Mouse (Mus musculus): Measurements from ENCODE around the gene Adgrb3.

Adgrb3 gene

DNA sequence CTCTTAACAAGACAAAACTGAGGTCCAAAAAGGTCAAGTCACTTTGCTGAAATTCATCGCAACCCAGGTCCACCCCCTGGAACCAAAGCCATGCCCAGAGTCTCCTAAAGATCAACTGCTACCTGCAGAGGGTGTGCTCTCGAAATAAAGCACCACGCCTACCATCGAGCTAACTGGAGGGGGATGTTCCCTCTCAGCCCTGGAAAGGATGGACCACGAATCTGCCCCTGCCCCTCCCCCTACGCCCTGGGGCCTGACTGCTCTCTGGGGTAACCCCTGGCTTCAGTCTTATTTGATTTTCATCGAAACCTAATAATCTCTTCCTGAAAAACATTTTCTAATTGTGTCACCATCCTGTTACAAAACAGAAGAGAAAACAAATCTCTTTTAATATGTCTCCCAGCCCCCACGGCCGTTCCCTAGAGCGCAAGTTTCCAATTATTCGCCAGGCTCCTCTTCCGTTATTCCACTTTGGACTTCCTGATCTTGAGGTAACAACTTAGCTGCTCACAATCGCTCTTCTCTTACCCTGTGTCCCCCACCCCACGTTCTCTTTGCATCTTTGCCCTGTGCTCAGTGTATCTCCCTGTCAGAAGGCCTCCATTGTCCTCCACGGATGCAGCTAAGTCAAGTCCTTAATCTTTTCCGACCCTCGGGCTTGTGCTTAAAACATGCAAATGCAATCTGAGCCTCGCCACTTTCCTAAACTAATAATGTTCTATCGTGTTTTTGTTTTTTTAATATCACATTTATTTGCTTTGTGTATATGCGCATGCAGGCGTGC is 651.0 kb downstream of the Adgrb3 start:
- ChIA-PET POLR2A (no interaction called here), CTCF (no interaction called here)

DNA sequence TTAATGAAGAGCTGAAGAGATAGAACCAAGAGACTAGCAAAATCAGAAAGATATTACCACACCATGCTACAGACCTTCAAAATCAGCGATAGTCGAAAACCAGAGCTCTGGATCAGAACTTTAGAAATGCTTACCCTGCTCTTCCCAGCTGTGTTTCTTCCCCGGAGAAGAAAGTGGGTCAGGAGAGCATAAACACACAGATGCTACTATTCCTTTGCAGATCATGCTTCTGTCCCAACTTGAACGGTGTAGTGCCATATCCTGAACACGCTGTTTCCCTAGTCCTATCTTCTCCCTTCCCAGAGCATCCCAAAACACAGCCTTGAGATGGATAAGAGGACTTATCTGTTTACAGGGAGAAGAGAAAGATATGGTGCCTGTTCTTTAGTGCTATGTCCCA is 662.4 kb downstream of the Adgrb3 start:
- ChIA-PET CTCF (no interaction called here), POLR2A (no interaction called here)

DNA sequence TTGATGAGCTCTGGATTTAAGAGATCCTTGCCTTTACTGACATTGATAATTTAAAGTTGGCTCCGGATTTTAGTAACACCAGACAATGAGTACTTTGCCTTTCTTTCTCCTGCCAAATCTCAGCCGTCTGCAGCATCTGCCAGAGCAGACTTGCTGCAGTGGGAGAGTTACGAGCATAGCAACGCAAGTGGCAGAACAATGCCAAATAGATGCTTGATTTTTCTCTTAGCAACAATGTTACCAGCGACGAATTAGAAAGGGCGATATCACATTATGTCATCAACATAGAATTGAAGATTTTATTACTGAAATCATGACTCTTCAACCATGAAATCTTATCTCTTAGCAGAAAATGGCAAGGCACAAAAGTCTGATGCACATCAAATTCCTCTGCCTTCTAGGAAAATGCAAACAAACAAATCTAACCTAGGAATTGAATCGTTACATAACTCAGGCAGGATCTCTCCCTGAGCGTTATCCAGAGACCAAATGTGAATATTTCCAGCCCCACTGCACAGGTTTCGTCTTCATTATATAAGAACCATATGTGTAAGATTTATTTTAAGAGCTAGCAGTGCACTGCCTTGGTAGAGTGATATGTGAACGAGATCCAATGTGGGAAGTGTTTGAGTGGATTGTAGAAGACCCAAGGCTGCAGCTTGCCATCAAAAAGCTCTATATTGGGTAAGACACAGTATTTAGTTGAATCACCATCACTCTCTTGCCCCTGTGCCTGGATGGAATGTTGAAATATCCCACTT is 663.3 kb downstream of the Adgrb3 start:
- POLR2A ChIA-PET = no interaction called here
- CTCF ChIA-PET = no interaction called here

DNA sequence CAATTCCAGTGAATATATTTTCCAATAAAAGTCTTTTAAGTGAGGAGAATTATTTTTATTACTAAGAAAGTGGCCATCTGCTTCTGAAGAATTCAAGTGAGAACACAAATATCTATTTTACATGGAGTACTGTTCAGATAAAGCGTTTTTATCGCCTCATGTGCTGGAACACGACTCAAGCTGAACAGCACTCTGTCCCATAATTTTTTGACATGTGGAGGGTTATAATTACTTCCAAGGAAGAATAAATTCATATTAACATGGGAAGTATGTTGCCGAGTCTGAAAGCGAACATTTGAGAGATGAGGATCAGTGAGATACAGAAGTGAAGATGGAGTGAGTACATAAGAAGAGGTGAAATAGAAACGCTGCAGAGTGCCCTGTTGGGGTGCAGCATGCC is 665.9 kb downstream of the Adgrb3 start:
- ChIA-PET CTCF (no interaction called here), POLR2A (no interaction called here)

DNA sequence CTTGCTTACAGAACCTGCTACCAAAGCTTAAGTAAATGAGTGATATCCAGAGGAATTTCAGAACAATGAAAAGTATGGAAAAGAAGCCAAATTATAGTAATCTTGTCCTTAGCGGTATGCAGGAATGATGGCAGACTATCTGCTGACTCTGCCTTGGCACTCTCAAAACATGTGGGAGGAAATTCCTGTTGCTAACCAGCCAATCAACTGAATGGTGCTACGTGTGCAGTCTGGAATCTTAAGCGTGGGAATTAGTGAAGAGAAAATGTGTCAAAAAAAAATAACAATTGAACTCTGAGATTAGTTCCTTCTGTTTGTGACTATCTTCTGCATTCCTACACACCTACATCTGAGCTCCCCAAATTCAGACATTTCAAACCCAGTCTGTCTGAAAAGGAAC is 683.3 kb downstream of the Adgrb3 start:
- ChIA-PET CTCF (no interaction called here), POLR2A (no interaction called here)

DNA sequence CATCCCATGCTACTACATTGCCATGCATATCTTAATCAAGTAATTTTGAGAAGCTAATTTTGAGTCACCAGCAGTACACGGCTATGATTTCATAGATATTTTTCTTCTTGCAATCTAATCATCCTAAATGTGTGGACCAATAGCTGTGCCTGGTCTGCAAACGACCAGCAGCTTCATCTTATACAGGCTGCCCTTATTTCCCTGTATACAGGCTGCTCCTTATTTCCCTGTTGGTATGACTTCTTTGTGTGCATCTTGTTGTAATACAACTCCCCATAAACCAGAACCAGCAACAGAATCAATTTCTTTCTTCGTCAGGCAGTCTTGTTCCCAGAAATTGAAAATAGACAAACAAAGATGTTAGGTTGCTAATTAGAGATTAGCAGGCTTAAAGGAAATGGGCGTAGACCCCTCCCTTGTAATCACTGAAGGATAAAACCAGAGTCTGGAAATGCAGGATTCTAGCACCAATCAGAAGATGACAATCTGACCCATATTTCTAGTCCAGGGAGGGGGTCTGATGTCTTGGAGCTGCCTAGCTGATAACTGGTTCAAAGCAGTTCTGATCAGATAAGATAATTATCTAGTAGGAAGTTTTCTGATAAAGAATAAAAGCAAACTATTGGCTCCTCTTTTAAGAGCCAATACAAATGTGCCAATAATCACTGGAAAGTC is 697.2 kb downstream of the Adgrb3 start:
- CTCF ChIA-PET = no interaction called here
- POLR2A ChIA-PET = interaction anchor here in 1 of 4 experiments (0.7 kb wide), 1 partner anchor 27 kb away, joined by 3 read pairs; no protein-coding TSS in a partner anchor

DNA sequence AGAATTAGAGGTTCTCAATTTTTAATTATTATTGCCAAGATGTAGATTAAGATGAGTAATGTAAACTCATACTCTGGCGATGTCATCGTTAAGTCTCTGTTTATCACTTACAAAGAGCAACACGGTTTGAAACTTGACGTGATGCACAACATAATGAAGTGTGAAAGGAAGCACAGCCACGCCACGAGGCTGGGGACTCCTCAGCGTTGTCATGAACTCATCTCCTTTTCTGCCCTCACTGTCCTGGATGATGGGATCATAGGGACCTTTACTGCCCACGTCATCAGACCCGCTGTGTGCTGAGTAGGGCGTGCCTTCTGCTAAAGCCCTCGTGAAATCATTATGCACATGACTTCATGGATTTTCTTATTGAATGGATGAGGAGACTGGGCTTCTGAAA is 714.0 kb downstream of the Adgrb3 start:
- ChIA-PET CTCF (no interaction called here), POLR2A (no interaction called here)

DNA sequence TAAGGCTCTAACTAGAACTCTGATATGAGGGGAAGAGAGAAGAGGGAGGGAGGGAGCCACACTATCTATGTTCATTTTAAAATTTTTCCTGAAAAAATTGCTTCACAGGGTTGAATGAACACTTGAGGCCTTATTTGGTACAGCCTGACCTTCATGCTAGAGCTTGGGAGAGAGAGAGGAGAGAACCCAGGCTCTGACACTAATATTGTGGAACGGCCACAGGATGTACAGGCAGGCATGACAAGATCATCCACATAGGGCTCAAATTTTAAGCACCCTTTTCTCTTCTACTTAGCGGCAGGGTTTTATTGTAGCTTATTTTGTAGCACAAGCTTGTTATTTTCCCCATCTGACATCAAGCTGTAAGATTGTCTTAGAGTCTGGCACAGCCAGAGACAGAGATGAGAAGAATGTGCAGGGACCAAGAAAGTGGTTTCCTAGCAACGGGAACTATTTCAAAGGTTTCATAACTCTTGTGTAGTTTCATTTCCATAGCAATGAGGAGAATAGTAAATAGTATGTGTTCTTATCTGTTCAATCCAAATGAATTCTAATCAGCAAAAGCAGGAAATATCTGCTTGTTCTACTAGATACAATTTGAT is 721.9 kb downstream of the Adgrb3 start:
- ChIA-PET CTCF (no interaction called here), POLR2A (no interaction called here)

DNA sequence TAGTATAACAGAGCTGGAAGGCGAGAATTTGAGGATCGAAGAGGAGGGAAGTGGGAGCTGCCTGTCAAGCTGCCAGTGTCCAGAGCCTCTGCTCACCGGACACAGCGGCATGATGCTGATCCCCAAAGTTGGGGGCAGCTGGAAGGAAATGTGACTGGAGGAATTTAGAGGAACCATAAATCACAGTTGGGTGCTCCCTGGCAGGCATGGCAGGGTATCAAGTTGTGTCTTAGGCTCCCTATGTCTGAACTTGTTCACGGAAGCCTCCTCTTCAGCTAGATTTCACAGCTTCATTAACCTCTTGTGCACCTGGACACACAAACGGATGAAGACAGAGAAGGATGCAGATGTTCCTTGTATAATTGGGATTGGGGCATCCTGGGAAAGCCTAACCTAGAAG is 722.8 kb downstream of the Adgrb3 start:
- CTCF ChIA-PET = no interaction called here

DNA sequence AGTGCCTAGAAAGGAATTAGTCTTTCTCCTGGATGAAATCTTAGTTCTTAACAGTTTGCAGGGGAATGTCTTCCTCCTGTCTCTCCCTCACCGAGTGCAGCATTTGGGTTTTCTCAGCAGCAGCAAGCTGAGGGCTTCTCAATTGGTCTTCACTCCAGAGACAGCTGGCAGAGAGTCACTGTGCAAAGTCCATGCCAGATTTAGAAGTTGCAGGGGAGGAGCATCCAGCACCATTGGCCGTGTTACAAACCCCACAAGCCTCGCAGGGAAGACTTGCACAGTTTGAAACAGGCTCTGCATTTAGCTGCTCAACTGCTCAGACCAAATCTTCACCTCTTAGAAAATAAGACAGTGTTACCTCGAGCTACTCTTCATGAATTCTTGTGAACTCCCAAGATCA is 724.1 kb downstream of the Adgrb3 start:
- ChIA-PET POLR2A (no interaction called here), CTCF (no interaction called here)

More for the DNA sequence above, 722.8 kb downstream of the Adgrb3 start:
- POLR2A ChIA-PET = interaction anchor here in 1 of 4 experiments (0.5 kb wide), 1 partner anchor 95 kb away, joined by 6 read pairs; no protein-coding TSS in a partner anchor

DNA sequence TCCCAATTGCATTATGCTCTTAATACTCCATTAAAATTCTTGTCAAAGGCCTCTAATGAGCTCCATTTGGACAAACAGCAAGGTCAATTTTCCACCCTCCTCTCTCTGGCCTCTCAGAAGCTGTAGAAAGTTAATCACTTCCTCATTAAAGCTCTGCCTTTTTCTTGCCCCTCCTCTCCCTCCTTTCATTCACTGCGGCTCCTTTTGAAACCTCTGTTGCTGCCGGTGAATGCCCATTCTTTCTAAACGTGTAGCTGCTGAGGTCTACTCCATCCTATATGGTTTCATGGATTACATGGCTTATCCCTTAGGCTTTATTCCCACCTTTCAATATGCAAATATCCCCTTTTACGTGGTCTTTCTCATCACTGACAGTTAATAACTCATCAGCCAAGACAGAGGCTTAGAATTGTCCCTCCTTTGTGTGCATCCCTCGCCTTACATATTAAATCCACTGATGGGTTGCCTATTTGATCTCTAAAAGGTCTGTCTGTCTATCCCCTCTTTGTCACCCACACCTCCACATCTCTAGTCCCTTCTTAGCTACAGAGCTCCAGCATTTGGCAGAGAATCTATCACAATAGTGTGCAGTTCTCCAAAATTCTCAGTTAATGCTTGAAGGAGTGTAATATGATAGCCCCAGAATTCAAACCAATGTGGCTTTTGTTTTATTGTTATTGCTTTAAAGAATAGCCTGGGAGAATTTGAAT is 741.3 kb downstream of the Adgrb3 start:
- ChIA-PET CTCF (interaction anchor here in 1 of 4 experiments (0.6 kb wide), 1 partner anchor 48 kb away, joined by 3 read pairs; no protein-coding TSS in a partner anchor), POLR2A (no interaction called here)

DNA sequence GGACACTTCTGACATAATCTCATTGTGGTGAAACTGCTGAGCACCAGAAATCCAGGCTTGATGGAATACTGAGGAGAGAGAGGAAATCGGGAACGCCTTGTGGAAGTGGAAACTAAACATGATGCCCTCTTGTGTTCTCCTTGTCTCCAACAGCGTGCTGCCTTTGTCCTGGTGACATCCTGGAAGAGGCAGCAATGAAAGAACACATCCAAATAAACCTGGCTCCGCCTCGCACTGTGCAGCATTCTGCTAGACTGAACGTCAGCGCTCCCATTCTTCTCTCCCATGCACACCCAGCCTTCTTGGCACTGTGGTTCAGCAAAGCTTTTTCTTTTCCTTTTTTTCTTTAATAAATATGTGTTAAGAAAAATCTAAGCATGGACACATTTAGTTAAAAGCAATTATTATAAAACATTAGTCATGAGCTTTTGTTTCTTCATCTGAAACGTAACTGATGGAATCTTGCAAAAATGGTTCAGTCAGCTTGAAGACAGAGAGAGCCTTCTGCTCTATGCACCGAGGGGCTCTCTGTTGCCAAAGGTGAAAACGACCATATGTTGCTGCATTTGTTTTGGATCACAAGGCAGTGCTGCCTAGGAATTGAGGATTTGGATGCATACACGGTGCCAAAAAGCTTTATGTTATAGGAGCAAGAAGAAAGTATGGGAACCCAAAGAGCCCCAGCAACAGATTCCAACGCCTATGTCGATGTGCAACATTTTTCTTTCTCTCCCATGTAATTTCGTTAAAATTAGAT is 743.7 kb downstream of the Adgrb3 start:
- ChIA-PET CTCF (interaction anchor here in 2 of 4 experiments (0.6 kb wide), 2 partner anchors 748 to 1157 kb away, joined by 3 read pairs; no protein-coding TSS in a partner anchor), POLR2A (interaction anchor here in 1 of 4 experiments (0.6 kb wide), 1 partner anchor 59 kb away, joined by 3 read pairs; no protein-coding TSS in a partner anchor)

DNA sequence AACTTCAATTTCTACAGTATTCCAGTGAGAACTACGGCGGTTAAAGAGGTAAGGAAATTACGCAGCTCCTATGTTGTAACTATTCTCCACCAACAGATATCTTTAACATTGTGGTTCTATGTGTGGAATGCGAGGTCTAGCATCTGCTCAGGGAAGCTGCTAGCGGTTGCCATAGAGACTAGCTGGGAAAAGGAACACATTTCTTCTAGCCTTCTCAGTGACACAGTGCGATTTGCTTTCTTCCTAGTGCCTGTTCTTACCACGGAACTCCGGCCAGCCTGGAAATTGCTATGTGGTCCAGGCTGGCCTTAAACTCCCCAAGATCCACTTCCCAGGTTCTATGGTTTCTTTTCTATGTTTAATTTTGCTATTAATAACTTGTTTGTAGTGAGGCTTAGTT is 747.1 kb downstream of the Adgrb3 start:
- CTCF ChIA-PET = no interaction called here
- POLR2A ChIA-PET = no interaction called here

DNA sequence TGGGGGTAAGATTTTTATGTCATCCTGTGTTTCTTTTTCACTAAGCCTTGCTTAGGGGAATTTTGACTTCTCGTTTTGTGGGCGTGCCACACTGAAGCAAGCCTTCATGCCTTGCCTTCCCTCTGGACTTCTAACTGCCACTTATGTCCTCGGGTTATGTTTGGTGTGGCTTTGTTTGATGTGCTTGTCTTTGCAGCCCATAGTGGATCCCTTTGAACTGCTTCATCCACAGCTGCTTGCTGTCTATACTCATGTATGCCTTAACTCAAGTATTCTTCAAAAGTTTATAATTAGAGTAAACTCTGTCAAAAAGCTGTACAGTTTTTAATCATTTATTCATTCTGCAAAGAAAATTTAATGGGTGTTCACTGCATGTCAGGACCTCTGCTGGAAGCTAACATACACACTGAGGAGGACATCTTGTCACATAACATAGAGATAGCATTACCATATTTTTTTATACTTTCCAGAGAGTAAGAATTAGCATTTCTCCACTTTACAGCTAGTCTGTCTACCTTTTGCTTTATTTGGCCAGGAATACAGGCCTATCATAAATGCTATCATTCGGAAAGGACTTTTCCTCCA is 748.1 kb downstream of the Adgrb3 start:
- ChIA-PET CTCF (no interaction called here), POLR2A (no interaction called here)

DNA sequence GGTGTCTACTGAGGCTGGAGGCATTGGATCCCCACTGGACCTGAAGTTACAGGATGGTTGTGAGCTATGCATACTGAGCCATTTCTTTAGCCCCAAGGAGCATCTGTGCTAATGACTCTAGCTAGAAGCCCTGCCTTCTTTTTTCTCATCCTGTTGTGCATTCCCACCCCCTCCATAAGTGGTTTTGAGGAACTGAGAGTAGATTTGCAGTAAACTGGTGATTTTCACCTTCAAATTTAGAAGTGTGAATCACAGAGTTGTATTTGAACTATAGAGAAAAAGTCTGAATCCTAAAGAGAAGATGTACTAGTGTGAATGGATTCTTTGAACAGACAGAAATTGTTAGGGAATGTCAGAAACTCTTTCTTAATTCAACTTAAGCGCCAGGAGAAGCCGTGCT is 750.1 kb downstream of the Adgrb3 start:
- POLR2A ChIA-PET = no interaction called here
- CTCF ChIA-PET = no interaction called here

DNA sequence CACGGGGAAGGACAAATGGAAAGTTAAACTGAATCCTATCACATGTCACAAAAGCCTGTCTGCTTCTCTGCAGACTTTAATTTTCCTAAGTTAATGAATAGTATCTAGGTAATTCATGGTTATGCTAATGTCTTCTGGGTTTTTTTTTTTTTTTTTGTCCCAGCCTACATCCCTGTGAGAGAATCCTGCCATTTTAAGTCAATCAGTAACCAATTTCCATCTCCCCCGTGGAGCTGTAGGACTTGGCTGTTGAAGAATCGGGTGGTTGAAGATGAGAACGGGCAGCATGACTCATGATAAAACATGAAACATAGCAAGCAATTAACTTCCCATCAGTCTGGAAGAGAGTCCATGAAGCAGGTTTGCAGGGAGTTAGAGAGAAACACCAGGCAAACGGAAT is 753.6 kb downstream of the Adgrb3 start:
- POLR2A ChIA-PET = interaction anchor here in 1 of 4 experiments (0.6 kb wide), 1 partner anchor 16 kb away, joined by 3 read pairs; no protein-coding TSS in a partner anchor
- CTCF ChIA-PET = no interaction called here

DNA sequence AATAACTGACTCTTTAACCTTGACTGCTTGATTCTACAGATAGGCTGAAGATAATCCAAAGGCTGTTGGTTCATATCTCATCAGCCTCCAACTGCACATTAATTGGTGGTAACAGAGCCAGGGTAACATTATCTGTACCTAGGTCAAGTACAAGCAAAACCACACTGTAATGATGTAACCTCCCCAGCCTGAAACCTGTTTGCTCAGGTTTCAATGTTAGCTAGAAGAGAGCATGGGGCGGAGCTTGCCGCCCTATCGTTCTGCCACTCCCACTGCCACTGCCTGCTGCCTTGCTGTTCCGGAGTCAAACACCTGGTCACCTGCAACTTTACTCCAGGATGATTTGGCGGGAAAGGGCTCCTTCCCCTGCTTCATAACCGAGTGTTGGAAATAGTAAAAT is 765.5 kb downstream of the Adgrb3 start:
- CTCF ChIA-PET = no interaction called here
- POLR2A ChIA-PET = interaction anchor here in 1 of 4 experiments (0.7 kb wide), 2 partner anchors 401 to 704 kb away, joined by 3 to 4 read pairs; no protein-coding TSS in a partner anchor

DNA sequence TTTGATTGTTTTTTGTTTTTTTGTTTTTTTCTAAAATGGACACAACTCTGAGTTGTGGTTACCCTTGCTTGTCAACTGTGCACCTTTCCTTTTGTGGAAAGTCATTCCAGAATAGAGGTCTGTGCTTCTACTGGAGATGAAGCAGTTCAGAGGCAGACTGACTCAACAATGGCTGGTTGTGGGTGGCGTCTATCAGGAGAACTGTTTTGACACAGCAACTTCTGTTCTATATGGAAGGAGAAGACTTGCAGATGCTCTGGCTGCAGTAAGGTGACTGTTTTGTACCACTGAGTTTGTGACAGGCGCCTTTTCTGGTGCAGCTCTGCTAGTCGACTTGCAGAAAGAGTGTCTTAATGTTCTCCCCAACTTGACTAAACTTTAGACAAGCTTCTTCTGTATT is 768.6 kb downstream of the Adgrb3 start:
- ChIA-PET CTCF (no interaction called here), POLR2A (interaction anchor here in 1 of 4 experiments (0.5 kb wide), 1 partner anchor 138 kb away, joined by 9 read pairs; no protein-coding TSS in a partner anchor)

Data from embryonic stem cell, embryonic (primary cell).